In genomic region chr1:56888939-56889338, GRCm38 (mm10) we compare ENCODE assay signal across 27 mouse cellular contexts.
"Had no signal": no experiment of that assay in that cellular context is flagged by ENCODE, and none has a peak within 500 bp of the region (broad histone marks: within the 10 kb centered on the region; RNA-seq: fewer than 3 reads in every experiment).

No protein-coding gene starts in this region.

- H3K27me3 ChIP-seq: heart, embryonic 13.5 days; heart, embryonic 15.5 days; kidney, embryonic 15.5 days; limb, embryonic 12.5 days had no signal

- H3K4me2 ChIP-seq: heart, embryonic 11.5 days; heart, embryonic 13.5 days; heart, embryonic 15.5 days; hindbrain, embryonic 14.5 days; kidney, embryonic 15.5 days; limb, embryonic 12.5 days; liver, embryonic 11.5 days had no signal

- H3K27ac ChIP-seq: heart, adult 2 months; heart, embryonic 13.5 days; heart, embryonic 15.5 days; hindbrain, embryonic 14.5 days; kidney, embryonic 15.5 days; kidney, postnatal 0 days; layer of hippocampus, adult 2 months; left cerebral cortex, adult 2 months; limb, embryonic 10.5 days; limb, embryonic 12.5 days; liver, embryonic 14.5 days had no signal

- H3K36me3 ChIP-seq: heart, embryonic 13.5 days; heart, embryonic 15.5 days; kidney, embryonic 15.5 days; limb, embryonic 10.5 days; limb, embryonic 12.5 days had no signal

- H3K4me1 ChIP-seq: heart, embryonic 13.5 days; heart, embryonic 15.5 days; kidney, embryonic 15.5 days had no signal

- ATAC-seq: forebrain, postnatal 0 days; hindbrain, embryonic 16.5 days; inflammation-experienced regulatory T-cells, adult 6 months had no signal

- H3K9ac ChIP-seq: forebrain, postnatal 0 days; heart, embryonic 13.5 days; heart, embryonic 15.5 days; hindbrain, embryonic 14.5 days; kidney, embryonic 15.5 days; limb, embryonic 12.5 days; liver, embryonic 14.5 days had no signal

- DNase-seq: forebrain, postnatal 0 days; gastrocnemius, postnatal 14 days; gastrocnemius, postnatal 36 days; heart, adult 11 months; heart, adult 2 months; heart, postnatal 14 days; heart, postnatal 36 days; kidney, adult 11 months; kidney, adult 2 months; kidney, adult 9 months; kidney, postnatal 14 days; kidney, postnatal 36 days; liver had no signal

- H3K9me3 ChIP-seq: heart, embryonic 13.5 days; heart, embryonic 15.5 days; kidney, embryonic 15.5 days; limb, embryonic 10.5 days; limb, embryonic 12.5 days had no signal

- H3K4me3 ChIP-seq: heart, adult 2 months; heart, embryonic 13.5 days; heart, embryonic 15.5 days; kidney, embryonic 15.5 days; layer of hippocampus, adult 2 months; left cerebral cortex, adult 2 months; limb, embryonic 10.5 days; limb, embryonic 12.5 days had no signal
